Mouse (Mus musculus) kidney, embryonic 14.5 days (tissue): ENCODE data around the gene Rab3ip. TPM values are rescaled to one million over a fixed set of nuclear protein-coding genes. Genes with fewer than 3 reads are reported as not detected.

Source experiments
- ATAC-seq: fragments of 200-750 bp; cut with Nextera tagmentation; 2 replicates; pipeline ENCODE4 v1.8.0; 2017; ENCODE audit warnings: moderate number of reproducible peaks, mild to moderate bottlenecking, moderate TSS enrichment, moderate library complexity; ENCODE audit not compliant: low FRiP score, low TSS enrichment
- H3K27ac ChIP-seq: fragments of 300-500 bp; sonication (generic); 2 replicates; pipeline ENCODE4 v1.5.1; 2014; ENCODE audit warnings: low read depth, mild to moderate bottlenecking, low read length, moderate library complexity, mixed read lengths
- H3K27me3 ChIP-seq: fragments of 300-500 bp; sonication (generic); 2 replicates; pipeline ENCODE4 v1.6.1; 2014; ENCODE audit warnings: mild to moderate bottlenecking, low read length; ENCODE audit not compliant: control insufficient read depth, insufficient read depth
- H3K36me3 ChIP-seq: fragments of 300-500 bp; sonication (generic); 2 replicates; pipeline ENCODE4 v1.6.1; 2014; ENCODE audit warnings: low read length, mixed read lengths; ENCODE audit not compliant: control insufficient read depth, insufficient read depth
- H3K4me1 ChIP-seq: fragments of 300-500 bp; sonication (generic); 2 replicates; pipeline ENCODE4 v1.6.1; 2014; ENCODE audit warnings: low read length, mixed read lengths; ENCODE audit not compliant: control insufficient read depth, insufficient read depth
- H3K4me2 ChIP-seq: fragments of 300-500 bp; sonication (generic); replicated peaks from 2 replicates; pipeline ENCODE4 v1.6.1; 2014; ENCODE audit warnings: low read depth, mild to moderate bottlenecking, low read length
- H3K4me3 ChIP-seq: fragments of 300-500 bp; sonication (generic); 2 replicates; pipeline ENCODE4 v1.5.1; 2014; ENCODE audit warnings: mild to moderate bottlenecking, low read length
- H3K9ac ChIP-seq: fragments of 300-500 bp; sonication (generic); 2 replicates; pipeline ENCODE4 v1.6.1; 2014; ENCODE audit warnings: low read depth, mild to moderate bottlenecking, low read length, moderate library complexity
- H3K9me3 ChIP-seq: fragments of 300-500 bp; sonication (generic); 2 replicates; pipeline ENCODE4 v1.6.1; 2016; ENCODE audit warnings: low read length; ENCODE audit not compliant: control insufficient read depth
- WGBS: fragments of 180-500 bp; shearing (Covaris S2); extraction: QIAGEN DNeasy Blood & Tissue Kit; methylation state at CpG from one replicate; pipeline ENCODE4 v1.1.7; 2014; 5-methylcytosine and 5-hydroxymethylcytosine counted together
- polyA plus RNA-seq: library from polyadenylated mRNA; unstranded; fragments of >200 nt; fragmentation: Nextera tagmentation; extraction: Ambion mirVana; gene quantifications from 2 replicates; pipeline ENCODE4 v1.2.1, GENCODE M21; 2014

Gene Rab3ip
- polyA plus RNA-seq, 1 experiment from 2014 or later, result 102 TPM

- Histone ChIP-seq H3K4me2 (no peak overlapping the region), H3K36me3 (peaks cover 46% of the 10 kb centered on the region), H3K4me3 (no peak overlapping the region), H3K27ac (no peak overlapping the region), H3K4me1 (no peaks in the 10 kb centered on the region), H3K9me3 (no peaks in the 10 kb centered on the region), H3K9ac (no peak overlapping the region), H3K27me3 (no peaks in the 10 kb centered on the region)
- no peak for ATAC-seq
- 93% methylated on average over 8 of the region's 8 CpGs for WGBS
Measured at GRCm38 (mm10) chr10:116920641-116921040, 29.9 kb downstream of the Rab3ip start.

GRCm38 (mm10) chr10:116919368-116920317 lies 30.9 kb downstream of the Rab3ip start:
- peaks cover 45% of the 10 kb centered on the region for H3K36me3 ChIP-seq
- H3K9me3 ChIP-seq, result no peaks in the 10 kb centered on the region
- no peak overlapping the region for H3K4me3 ChIP-seq
- no peak overlapping the region for H3K4me2 ChIP-seq
- WGBS, result 89% methylated on average over 25 of the region's 25 CpGs
- H3K27ac ChIP-seq, result no peak overlapping the region
- H3K4me1 ChIP-seq, result no peaks in the 10 kb centered on the region
- H3K27me3 ChIP-seq, result no peaks in the 10 kb centered on the region
- no peak for ATAC-seq
- no peak overlapping the region for H3K9ac ChIP-seq

DNA sequence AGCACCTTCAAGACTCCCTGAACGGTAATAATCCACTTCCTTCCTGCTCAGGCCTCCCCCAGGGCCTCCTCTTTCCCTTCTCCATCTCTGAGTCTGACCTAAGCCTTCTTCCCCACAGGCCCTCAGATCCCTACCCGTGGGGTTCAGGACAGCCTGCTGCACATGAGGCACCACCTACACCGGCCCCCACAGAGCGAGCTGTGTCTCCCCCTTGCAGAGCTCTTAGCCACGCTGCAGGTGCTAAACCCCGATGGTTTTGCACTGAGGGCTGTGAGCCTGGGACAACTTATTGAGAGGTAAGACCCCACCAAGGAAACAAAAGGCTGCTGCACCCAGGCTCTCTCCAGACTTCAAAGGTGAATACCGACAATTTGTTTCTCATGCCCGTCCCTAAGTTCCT lies 34.0 kb downstream of the Rab3ip start:
- Histone ChIP-seq H3K4me3 (no peak overlapping the region), H3K27ac (no peak overlapping the region), H3K9me3 (no peaks in the 10 kb centered on the region), H3K4me2 (no peak overlapping the region), H3K4me1 (no peaks in the 10 kb centered on the region), H3K9ac (no peak overlapping the region), H3K27me3 (no peaks in the 10 kb centered on the region), H3K36me3 (peaks cover 45% of the 10 kb centered on the region)
- no peak for ATAC-seq
- 65% methylated on average over 8 of the region's 8 CpGs for WGBS

GRCm38 (mm10) chr10:116915286-116915685 lies 35.3 kb downstream of the Rab3ip start:
- WGBS, result 93% methylated on average over 8 of the region's 8 CpGs
- H3K9ac ChIP-seq, result no peak overlapping the region
- H3K4me2 ChIP-seq, result no peak overlapping the region
- H3K36me3 ChIP-seq, result peaks cover 48% of the 10 kb centered on the region
- no peak for ATAC-seq
- H3K27me3 ChIP-seq, result no peaks in the 10 kb centered on the region
- no peak overlapping the region for H3K4me3 ChIP-seq
- no peak overlapping the region for H3K27ac ChIP-seq
- no peaks in the 10 kb centered on the region for H3K4me1 ChIP-seq
- H3K9me3 ChIP-seq, result no peaks in the 10 kb centered on the region

GRCm38 (mm10) chr10:116914586-116914985 lies 36.0 kb downstream of the Rab3ip start:
- 87% methylated on average over 9 of the region's 9 CpGs for WGBS
- no peaks in the 10 kb centered on the region for H3K27me3 ChIP-seq
- no peak overlapping the region for H3K9ac ChIP-seq
- no peak for ATAC-seq
- no peaks in the 10 kb centered on the region for H3K4me1 ChIP-seq
- H3K27ac ChIP-seq, result no peak overlapping the region
- H3K36me3 ChIP-seq, result peaks cover 54% of the 10 kb centered on the region
- H3K9me3 ChIP-seq, result no peaks in the 10 kb centered on the region
- no peak overlapping the region for H3K4me2 ChIP-seq
- no peak overlapping the region for H3K4me3 ChIP-seq

DNA sequence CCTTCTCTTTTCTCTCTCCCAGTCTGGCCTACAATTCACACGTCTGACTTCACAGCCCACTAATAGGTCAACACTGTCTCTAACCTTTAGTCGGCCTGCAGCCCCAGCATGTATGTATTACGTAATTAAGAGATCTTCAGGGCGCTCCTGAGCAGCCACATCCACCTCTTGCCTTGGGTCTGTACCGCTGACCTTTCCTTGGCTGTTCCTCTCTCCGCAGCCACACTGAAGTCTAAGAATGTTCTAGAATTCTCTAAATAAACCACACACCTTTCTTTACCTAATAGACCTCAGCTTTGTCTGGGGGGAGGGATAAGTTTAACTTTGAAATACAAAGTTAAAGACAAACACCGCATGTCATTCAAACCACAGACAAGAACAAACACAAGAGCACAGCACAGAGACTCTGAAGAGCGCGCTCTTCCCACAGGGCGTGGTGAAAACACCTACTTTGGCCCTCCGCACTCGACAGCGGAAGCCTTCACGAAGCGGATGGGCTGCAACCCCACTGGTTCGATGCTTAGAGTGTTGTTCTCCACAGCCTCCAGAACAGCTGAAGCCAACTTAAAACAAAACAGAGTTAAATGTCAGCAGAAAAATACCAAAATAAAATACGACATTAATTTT lies 36.8 kb downstream of the Rab3ip start:
- no peak for ATAC-seq
- H3K36me3 ChIP-seq, result peaks cover 55% of the 10 kb centered on the region
- 86% methylated on average over 17 of the region's 17 CpGs for WGBS

DNA sequence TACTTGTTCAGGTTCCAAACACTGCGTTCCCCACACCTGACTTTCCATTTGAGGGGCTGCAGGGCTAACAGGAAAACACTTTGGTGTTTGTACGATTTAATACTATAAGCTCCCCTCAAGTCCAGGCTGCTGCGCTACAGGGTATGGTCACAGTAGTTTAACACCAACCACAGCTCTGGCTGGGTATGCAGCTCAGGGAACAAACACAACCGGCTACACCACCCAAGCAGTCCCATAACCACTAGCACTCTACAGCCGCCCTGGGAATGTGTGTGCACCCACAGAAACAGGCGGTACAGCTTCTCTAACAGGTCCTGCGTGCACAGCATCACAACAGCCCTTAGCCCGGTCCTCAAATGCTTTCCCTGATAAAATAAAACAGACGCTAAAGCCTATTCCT lies 37.7 kb downstream of the Rab3ip start:
- Histone ChIP-seq H3K9ac (no peak overlapping the region), H3K27me3 (no peaks in the 10 kb centered on the region), H3K9me3 (no peaks in the 10 kb centered on the region), H3K36me3 (peaks cover 58% of the 10 kb centered on the region), H3K4me1 (no peaks in the 10 kb centered on the region), H3K4me3 (no peak overlapping the region), H3K4me2 (no peak overlapping the region), H3K27ac (no peak overlapping the region)
- no peak for ATAC-seq
- WGBS, result 92% methylated on average over 9 of the region's 9 CpGs

More for the DNA sequence above, 36.8 kb downstream of the Rab3ip start:
- H3K4me3 ChIP-seq, result no peak overlapping the region
- H3K27ac ChIP-seq, result no peak overlapping the region
- H3K27me3 ChIP-seq, result no peaks in the 10 kb centered on the region
- H3K9me3 ChIP-seq, result no peaks in the 10 kb centered on the region
- no peaks in the 10 kb centered on the region for H3K4me1 ChIP-seq
- no peak overlapping the region for H3K9ac ChIP-seq
- H3K4me2 ChIP-seq, result no peak overlapping the region

GRCm38 (mm10) chr10:116908901-116909642 lies 41.5 kb downstream of the Rab3ip start:
- ATAC-seq, result no peak
- H3K4me2 ChIP-seq, result no peak overlapping the region
- H3K4me3 ChIP-seq, result no peak overlapping the region
- H3K9me3 ChIP-seq, result no peaks in the 10 kb centered on the region
- H3K9ac ChIP-seq, result no peak overlapping the region
- no peak overlapping the region for H3K27ac ChIP-seq
- no peaks in the 10 kb centered on the region for H3K27me3 ChIP-seq
- H3K36me3 ChIP-seq, result peaks cover 67% of the 10 kb centered on the region
- 76% methylated on average over 15 of the region's 15 CpGs for WGBS
- no peaks in the 10 kb centered on the region for H3K4me1 ChIP-seq
